Mouse (Mus musculus): ENCODE data around the gene Dcun1d2. TPM values are rescaled to one million over a fixed set of nuclear protein-coding genes. Genes with fewer than 3 reads are reported as not detected.

Gene Dcun1d2
- total and polyA plus RNA-seq, 3 experiments: 13.2 to 14.9 (median 14.7) TPM

DNA sequence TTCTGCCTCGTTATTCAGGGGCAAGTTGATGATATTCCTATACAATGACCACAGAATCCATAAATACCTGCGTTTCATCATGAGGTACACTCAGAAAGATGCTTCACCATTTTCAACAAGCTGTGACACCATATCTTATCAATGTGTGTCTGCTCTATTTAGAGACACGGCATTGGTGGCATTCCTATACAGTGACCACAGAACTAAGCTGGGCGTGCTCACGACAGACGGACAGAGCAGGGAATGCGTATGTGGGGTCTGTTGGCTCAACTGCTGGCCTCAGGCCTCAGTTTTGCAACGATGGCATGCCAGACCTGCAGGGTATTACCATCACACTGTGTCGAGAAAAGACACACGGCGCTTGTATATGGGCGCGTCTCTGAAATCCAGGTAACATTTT, 35.1 kb downstream of the Dcun1d2 start:
- in situ Hi-C loops (cut with MboI; ENCODE audit: low pct_ligation_motif_present, low pct_unique_long_range_greater_than_20kb, low sequenced_read_pairs): no loop called here
- TF ChIP-seq JUND (conservative IDR thresholded peaks at IDR 0.05; ENCODE audit: low read depth, low read length) (no peak), TCF12 (IDR thresholded peaks at IDR 0.05; ENCODE audit: low read depth, low read length) (no peak), MAX (IDR thresholded peaks at IDR 0.05; ENCODE audit: low read length) (no peak), HCFC1 (IDR thresholded peaks at IDR 0.05; ENCODE audit: low read depth, low read length) (no peak), SMC3 (IDR thresholded peaks at IDR 0.05; ENCODE audit: low read depth, low read length) (no peak), KAT2A (IDR thresholded peaks at IDR 0.05; ENCODE audit: insufficient replicate concordance, low read length) (no peak), PAX5 (IDR thresholded peaks at IDR 0.05; ENCODE audit: low read length) (no peak), MAZ (IDR thresholded peaks at IDR 0.05; ENCODE audit: low read depth, low read length) (no peak), ELF1 (IDR thresholded peaks at IDR 0.05; ENCODE audit: low read depth, low read length) (no peak), CTCF (conservative IDR thresholded peaks at IDR 0.05 in 1 of 2, IDR thresholded peaks at IDR 0.05 in 1 of 2; ENCODE audit: low read depth in 2 of 2, low read length in 2 of 2) (no peak), BHLHE40 (IDR thresholded peaks at IDR 0.05; ENCODE audit: low read depth, low read length) (no peak), RAD21 (IDR thresholded peaks at IDR 0.05; ENCODE audit: low read depth, low read length) (no peak), TBP (conservative IDR thresholded peaks at IDR 0.05; ENCODE audit: low read depth, low read length) (no peak), CHD1 (IDR thresholded peaks at IDR 0.05; ENCODE audit: low read depth, low read length) (no peak), CHD2 (IDR thresholded peaks at IDR 0.05; ENCODE audit: low read length) (no peak), ZNF384 (IDR thresholded peaks at IDR 0.05; ENCODE audit: low read depth, low read length) (no peak)
- no peaks in the 10 kb centered on the region for H3K9me3 ChIP-seq (replicated peaks; ENCODE audit: low read length)
- dilution Hi-C loops (cut with MboI; ENCODE audit: extremely low pct_ligation_motif_present, extremely low pct_unique_long_range_greater_than_20kb, low sequenced_read_pairs): no loop called here
- no peak overlapping the region for H3K27ac ChIP-seq (ENCODE audit: insufficient read depth, low read depth)
- H3K4me2 ChIP-seq (ENCODE audit: insufficient read depth, low read depth, poor library complexity, severe bottlenecking): no peak overlapping the region
- H3K27me3 ChIP-seq (replicated peaks): peaks cover 46% of the 10 kb centered on the region
- H3K79me2 ChIP-seq (replicated peaks; ENCODE audit: control insufficient read depth, extremely low read depth, insufficient read depth, poor library complexity, severe bottlenecking): no peaks in the 10 kb centered on the region
- H3K9ac ChIP-seq (ENCODE audit: insufficient read depth, low read depth): no peak overlapping the region
- no peak for DNase-seq (ENCODE audit: extremely low read depth)
- no peak overlapping the region for H3K4me3 ChIP-seq (replicated peaks in 1 of 3; ENCODE audit: low read depth in 2 of 3, low read length in 2 of 3, poor library complexity in 1 of 3)
- peaks cover 0 to 7% of the 10 kb centered on the region in 2 experiments; a peak in 1 of 4 replicates for H3K4me1 ChIP-seq (ENCODE audit: control insufficient read depth in 1 of 2, insufficient read depth in 2 of 2)
- peaks cover 13 to 28% of the 10 kb centered on the region in 2 experiments for H3K36me3 ChIP-seq (replicated peaks in 1 of 2; ENCODE audit: control insufficient read depth in 1 of 2, insufficient read depth in 1 of 2, low read length in 1 of 2)

DNA sequence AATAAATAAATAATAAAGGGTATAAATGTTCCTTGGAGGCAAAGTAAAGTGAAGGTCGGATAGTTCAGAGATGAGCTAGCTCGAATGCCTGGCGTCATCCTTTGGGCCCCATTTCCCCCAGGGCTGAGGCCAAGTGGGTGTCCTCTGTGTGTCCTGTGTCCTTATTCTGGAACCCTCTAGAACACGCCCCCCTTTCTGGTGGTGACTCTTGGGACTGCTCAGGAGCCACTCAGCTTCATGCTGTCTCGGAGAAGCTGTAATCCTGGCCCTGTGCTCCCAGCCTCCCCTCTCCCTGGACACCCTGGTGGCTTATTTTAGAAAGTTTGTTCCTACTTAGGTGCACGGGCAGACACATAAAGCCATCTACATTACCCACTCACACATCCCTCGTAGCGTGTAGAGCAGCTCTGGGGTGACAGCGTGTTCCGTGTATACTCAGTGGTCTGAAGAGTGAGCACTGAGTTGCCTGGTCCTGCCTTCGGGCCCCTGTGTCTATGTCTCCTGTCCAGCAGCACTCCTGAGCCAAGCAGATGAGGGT, 43.5 kb downstream of the Dcun1d2 start:
- peaks cover 5% of the 10 kb centered on the region for H3K9me3 ChIP-seq (replicated peaks; ENCODE audit: low read length)
- H3K4me3 ChIP-seq (replicated peaks in 1 of 3; ENCODE audit: low read depth in 2 of 3, low read length in 2 of 3, poor library complexity in 1 of 3): no peak overlapping the region
- no peaks in the 10 kb centered on the region for H3K36me3 ChIP-seq (replicated peaks in 1 of 2; ENCODE audit: control insufficient read depth in 1 of 2, insufficient read depth in 1 of 2, low read length in 1 of 2)
- no peak for DNase-seq (ENCODE audit: extremely low read depth)
- TF ChIP-seq ELF1 (IDR thresholded peaks at IDR 0.05; ENCODE audit: low read depth, low read length): no peak
- TF ChIP-seq ZKSCAN1 (IDR thresholded peaks at IDR 0.05; ENCODE audit: borderline replicate concordance, low read depth, low read length): no peak
- no peak for TF ChIP-seq IRF4 (IDR thresholded peaks at IDR 0.05; ENCODE audit: low read depth, low read length)
- no peak for TF ChIP-seq MEF2A (IDR thresholded peaks at IDR 0.05; ENCODE audit: borderline replicate concordance, low read depth, low read length)
- no peak for TF ChIP-seq MYC (IDR thresholded peaks at IDR 0.05; ENCODE audit: low read depth, low read length)
- TF ChIP-seq TCF12 (IDR thresholded peaks at IDR 0.05; ENCODE audit: low read depth, low read length): no peak
- TF ChIP-seq GABPA (IDR thresholded peaks at IDR 0.05; ENCODE audit: insufficient replicate concordance, low read depth, low read length): no peak
- TF ChIP-seq HCFC1 (IDR thresholded peaks at IDR 0.05; ENCODE audit: low read depth, low read length): no peak
- no peak for TF ChIP-seq RAD21 (IDR thresholded peaks at IDR 0.05; ENCODE audit: low read depth, low read length)
- TF ChIP-seq CTCF (conservative IDR thresholded peaks at IDR 0.05 in 1 of 2, IDR thresholded peaks at IDR 0.05 in 1 of 2; ENCODE audit: low read depth in 2 of 2, low read length in 2 of 2): no peak
- no peak overlapping the region for H3K4me2 ChIP-seq (ENCODE audit: insufficient read depth, low read depth, poor library complexity, severe bottlenecking)
- in situ Hi-C loops (cut with MboI; ENCODE audit: low pct_ligation_motif_present, low pct_unique_long_range_greater_than_20kb, low sequenced_read_pairs) (no loop called here), dilution Hi-C loops (cut with MboI; ENCODE audit: extremely low pct_ligation_motif_present, extremely low pct_unique_long_range_greater_than_20kb, low sequenced_read_pairs) (no loop called here)
- H3K27me3 ChIP-seq (replicated peaks): peaks cover 95% of the 10 kb centered on the region
- no peak overlapping the region for H3K9ac ChIP-seq (ENCODE audit: insufficient read depth, low read depth)
- peaks cover 5 to 6% of the 10 kb centered on the region in 2 experiments; a peak in 1 of 4 replicates for H3K4me1 ChIP-seq (ENCODE audit: control insufficient read depth in 1 of 2, insufficient read depth in 2 of 2)
- no peaks in the 10 kb centered on the region for H3K79me2 ChIP-seq (replicated peaks; ENCODE audit: control insufficient read depth, extremely low read depth, insufficient read depth, poor library complexity, severe bottlenecking)
- H3K27ac ChIP-seq (ENCODE audit: insufficient read depth, low read depth): no peak overlapping the region
